Mouse (Mus musculus): ENCODE data around the gene Rere.

DNA sequence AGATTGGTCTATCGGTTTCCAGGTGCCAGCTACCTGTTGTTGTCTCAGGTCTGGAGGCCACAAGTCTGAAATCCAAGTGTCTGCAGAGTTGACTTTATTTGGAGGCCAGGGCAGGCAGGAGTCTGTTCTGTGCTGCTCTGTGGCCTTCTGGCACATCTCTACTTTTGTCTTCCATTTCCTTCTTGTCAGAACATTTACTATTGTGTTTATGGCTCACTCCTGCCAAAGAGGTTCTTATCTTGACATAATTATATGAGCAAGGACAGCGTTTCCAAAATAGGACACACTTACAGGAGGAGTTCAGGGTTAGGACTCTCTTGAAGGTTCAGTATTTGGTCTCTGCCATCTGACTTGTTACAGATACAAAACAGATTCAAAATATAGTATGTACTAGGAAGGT, 30.0 kb downstream of the Rere start:
- TF ChIP-seq ZC3H11A (IDR thresholded peaks at IDR 0.05; ENCODE audit: borderline replicate concordance, low read depth, low read length) (no peak), CHD2 (IDR thresholded peaks at IDR 0.05; ENCODE audit: low read depth, low read length) (no peak)
